Mouse (Mus musculus): Measurements from ENCODE around the gene Nynrin. TPM values are rescaled to one million over a fixed set of nuclear protein-coding genes. Genes with fewer than 3 reads are reported as not detected.
A peak's percentile ranks its signal among the peaks of the same experiment; 100 is the strongest.

Nynrin gene
- 41.4 and 41.7 TPM in 2 replicates for polyA plus RNA-seq (2016; fragmentation: Nextera tagmentation; extraction: Ambion mirVana)

DNA sequence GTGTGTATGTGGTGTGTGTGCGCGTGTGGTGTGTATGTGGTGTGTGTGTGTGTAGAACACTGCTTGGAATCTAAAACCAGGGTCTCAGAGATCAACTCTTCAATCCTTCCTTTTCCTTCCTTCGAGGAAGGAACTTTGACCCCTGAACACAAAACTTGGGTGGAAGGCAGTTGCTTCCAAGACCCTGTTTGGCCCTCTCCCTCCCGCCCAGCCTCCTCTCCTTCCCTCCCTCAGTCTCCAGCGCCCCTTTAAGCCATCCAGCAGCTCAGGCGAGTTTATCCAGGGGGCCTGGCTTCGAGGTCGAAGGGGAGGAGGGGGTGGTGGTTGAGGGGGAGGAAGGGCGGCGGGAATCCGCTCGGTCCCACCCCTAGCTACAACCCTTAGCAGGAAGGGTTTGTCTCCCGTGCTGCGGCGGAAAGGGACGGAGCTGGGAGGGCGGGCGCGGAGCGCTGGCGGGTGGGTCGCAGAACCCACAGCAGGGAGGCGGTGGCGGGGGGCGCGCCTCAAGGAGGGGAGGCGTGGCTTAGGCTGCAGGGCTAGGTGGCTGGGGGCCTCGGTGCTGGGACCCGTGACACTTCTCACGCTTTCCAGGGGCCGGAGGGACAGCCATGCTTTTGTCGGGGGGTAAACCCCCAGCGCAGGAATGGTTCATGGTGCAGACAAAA, at the start of gene Nynrin:
TSS of gene Nynrin (plus strand) at position 390 of the 665 bp plus-strand sequence.
- peak; percentile 87 for ATAC-seq (ENCODE audit: insufficient number of reproducible peaks, insufficient read depth, low FRiP score, low TSS enrichment)
- Histone ChIP-seq H3K9me3 (no peaks in the 10 kb centered on the region), H3K4me3 (peak within 1 kb of the TSS; percentile 74), H3K27me3 (no peaks in the 10 kb centered on the region), H3K9ac (peak within 1 kb of the TSS; percentile 84), H3K36me3 (peaks cover 8% of the 10 kb centered on the region; the same call in 1 of the 2 replicates), H3K4me1 (peaks cover 53% of the 10 kb centered on the region), H3K27ac (peak within 1 kb of the TSS; percentile 98), H3K4me2 (replicated peaks) (peak within 1 kb of the TSS; percentile 82)
- WGBS: 1% methylated on average over 32 of the region's 33 CpGs

DNA sequence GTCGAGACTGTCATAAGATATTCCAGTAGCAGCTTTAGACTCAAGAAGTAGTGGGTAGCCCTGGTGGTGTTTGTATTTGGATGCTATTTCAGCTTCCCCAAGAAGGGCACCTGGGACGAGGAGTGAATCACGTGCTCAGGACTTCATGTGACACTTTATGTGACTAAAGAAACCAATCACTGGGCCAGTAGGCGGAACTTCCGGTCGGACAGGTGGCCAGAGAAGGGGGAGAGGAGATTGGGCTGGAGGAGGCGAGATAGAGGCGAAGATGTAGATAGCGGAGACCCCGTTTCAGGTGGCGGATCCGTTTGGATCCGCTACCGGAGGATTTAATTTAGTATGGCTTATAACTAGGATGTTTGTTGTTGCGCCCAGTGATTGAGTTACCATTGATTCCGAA, 38.9 kb upstream of the Nynrin start:
- Histone ChIP-seq H3K36me3 (no peaks in the 10 kb centered on the region), H3K4me2 (replicated peaks) (peak overlapping the region; percentile 61), H3K4me1 (no peaks in the 10 kb centered on the region), H3K27ac (no peak overlapping the region), H3K27me3 (no peaks in the 10 kb centered on the region), H3K9ac (peak overlapping the region; percentile 31), H3K4me3 (peak overlapping the region; percentile 49), H3K9me3 (no peaks in the 10 kb centered on the region)
- ATAC-seq (ENCODE audit: insufficient number of reproducible peaks, insufficient read depth, low FRiP score, low TSS enrichment): peak; percentile 64; the same call in 1 of the 2 replicates
- WGBS: 25% methylated on average over 16 of the region's 16 CpGs

DNA sequence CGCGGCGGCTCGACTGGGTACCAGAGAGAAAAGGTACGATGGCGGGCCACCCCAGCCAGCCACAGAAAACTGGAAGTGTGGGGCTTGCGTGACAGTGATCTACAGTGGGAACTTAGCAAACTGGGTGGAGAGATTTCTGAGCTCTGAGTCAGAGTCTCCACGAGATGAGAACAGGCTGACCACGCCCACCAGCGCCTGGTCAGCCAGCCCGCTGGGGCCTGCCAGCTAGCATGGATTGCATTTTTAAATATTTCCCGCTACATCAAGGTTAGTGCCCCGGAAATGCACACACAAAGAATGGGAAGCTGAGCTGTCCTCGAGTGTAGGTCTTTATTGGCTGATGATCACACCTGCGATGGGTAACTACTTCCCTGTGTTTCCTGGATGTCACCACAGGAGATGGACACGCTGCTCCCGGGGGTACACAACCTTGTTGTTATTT, 38.5 kb upstream of the Nynrin start:
- ATAC-seq (ENCODE audit: insufficient number of reproducible peaks, insufficient read depth, low FRiP score, low TSS enrichment): no peak
- H3K27me3 ChIP-seq: no peaks in the 10 kb centered on the region
- H3K9ac ChIP-seq: peak overlapping the region; percentile 31
- H3K4me1 ChIP-seq: no peaks in the 10 kb centered on the region
- peak overlapping the region; percentile 49 for H3K4me3 ChIP-seq
- H3K4me2 ChIP-seq (replicated peaks): peak overlapping the region; percentile 61
- H3K9me3 ChIP-seq: no peaks in the 10 kb centered on the region
- WGBS: 23% methylated on average over 17 of the region's 17 CpGs
- no peaks in the 10 kb centered on the region for H3K36me3 ChIP-seq
- H3K27ac ChIP-seq: no peak overlapping the region

DNA sequence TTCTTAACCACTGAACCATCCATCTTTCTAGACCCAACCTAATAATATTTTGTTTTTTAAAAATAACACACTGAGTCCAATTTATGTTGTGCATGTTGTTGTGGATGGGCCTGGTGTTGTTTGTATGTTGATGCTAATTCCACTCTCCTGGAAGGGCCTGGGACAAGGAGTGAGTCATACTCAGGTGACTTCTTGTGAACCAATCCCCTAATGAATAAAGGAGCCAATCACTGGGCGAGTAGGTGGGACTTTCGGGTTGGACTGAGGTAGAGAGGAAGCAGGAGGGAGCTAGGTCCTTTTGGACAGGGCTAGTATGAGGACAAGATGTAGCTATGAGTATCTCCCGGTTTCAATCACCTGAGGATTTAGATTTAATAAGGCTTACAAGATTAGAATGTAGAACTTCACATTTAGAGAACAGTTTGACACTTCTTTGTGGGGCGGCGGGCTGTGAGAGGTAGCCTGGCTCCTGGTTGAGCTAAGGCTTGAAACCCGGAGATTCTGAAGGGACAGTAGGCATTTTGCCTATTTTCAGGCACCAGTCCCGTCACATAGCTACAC, 33.9 kb upstream of the Nynrin start:
- H3K4me1 ChIP-seq: 0 out of 2 replicates have a peak, but pooled peaks cover 4% of the 10 kb centered on the region
- no peaks in the 10 kb centered on the region for H3K27me3 ChIP-seq
- no peak overlapping the region for H3K4me3 ChIP-seq
- H3K4me2 ChIP-seq (replicated peaks): no peak overlapping the region
- H3K36me3 ChIP-seq: no peaks in the 10 kb centered on the region
- 84% methylated on average over 7 of the region's 7 CpGs for WGBS
- H3K9me3 ChIP-seq: no peaks in the 10 kb centered on the region
- no peak overlapping the region for H3K27ac ChIP-seq
- no peak overlapping the region for H3K9ac ChIP-seq
- ATAC-seq (ENCODE audit: insufficient number of reproducible peaks, insufficient read depth, low FRiP score, low TSS enrichment): no peak

DNA sequence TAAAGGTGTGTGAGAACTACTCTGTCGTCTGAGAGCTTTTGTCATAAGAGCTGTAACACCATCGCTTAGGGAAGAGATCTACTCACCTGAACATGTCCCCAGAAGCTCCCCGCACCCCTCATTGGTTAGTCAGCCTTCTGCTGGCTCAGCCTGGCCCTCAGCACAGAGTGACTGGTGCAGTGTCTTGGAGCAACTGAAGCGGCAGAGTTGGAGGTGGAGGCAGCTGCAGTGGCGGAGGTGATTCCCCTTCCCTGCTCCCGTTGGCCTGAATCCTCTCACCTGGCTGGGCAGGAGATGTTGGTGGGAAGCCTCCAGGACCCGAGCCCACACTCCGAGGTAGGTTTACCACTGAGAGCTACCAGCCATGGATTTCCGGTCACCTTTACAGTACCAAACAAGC, 33.2 kb upstream of the Nynrin start:
- no peak overlapping the region for H3K27ac ChIP-seq

DNA sequence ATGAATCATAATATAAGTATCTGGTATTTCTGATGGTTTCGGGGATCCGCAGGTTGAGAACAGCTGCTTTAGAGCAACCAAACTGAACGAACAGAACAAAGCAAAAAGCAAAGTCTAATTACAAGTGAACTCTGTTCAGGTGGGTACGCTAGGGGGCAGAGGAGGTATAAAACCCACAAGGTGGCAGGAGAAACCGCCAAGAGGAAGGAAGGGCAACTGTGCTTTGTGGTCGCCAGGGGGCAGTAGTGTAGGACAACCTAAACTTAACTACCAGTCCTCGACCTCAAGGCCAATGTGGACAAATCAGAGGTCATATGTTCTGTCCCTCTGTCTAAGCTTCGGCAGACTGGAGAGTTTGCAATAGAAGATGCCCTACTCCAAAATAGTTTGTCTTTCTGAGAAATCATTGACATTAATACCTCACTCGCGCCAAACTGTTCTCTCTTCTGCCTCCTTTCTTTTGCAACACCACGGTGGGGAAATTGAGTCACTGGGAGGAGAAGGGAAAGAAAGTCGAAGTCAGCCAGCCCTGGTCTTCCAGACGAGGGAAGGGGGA, 31.3 kb upstream of the Nynrin start:
- H3K4me3 ChIP-seq: peak overlapping the region; percentile 85
- H3K9ac ChIP-seq: no peak overlapping the region
- peaks cover 8% of the 10 kb centered on the region for H3K36me3 ChIP-seq
- H3K9me3 ChIP-seq: no peaks in the 10 kb centered on the region
- ATAC-seq (ENCODE audit: insufficient number of reproducible peaks, insufficient read depth, low FRiP score, low TSS enrichment): no peak
- 4% methylated on average over 13 of the region's 13 CpGs for WGBS
- H3K27me3 ChIP-seq: no peaks in the 10 kb centered on the region
- peak overlapping the region; percentile 98 for H3K4me2 ChIP-seq (replicated peaks)
- peaks cover 13% of the 10 kb centered on the region for H3K4me1 ChIP-seq
- peak overlapping the region; percentile 100 for H3K27ac ChIP-seq

More for the DNA sequence above, 33.2 kb upstream of the Nynrin start:
- Histone ChIP-seq H3K9me3 (no peaks in the 10 kb centered on the region), H3K4me3 (no peak overlapping the region), H3K4me2 (replicated peaks) (no peak overlapping the region), H3K27me3 (no peaks in the 10 kb centered on the region), H3K36me3 (no peaks in the 10 kb centered on the region), H3K4me1 (0 out of 2 replicates have a peak, but pooled peaks cover 4% of the 10 kb centered on the region), H3K9ac (no peak overlapping the region)
- no peak for ATAC-seq (ENCODE audit: insufficient number of reproducible peaks, insufficient read depth, low FRiP score, low TSS enrichment)
- 87% methylated on average over 9 of the region's 9 CpGs for WGBS

DNA sequence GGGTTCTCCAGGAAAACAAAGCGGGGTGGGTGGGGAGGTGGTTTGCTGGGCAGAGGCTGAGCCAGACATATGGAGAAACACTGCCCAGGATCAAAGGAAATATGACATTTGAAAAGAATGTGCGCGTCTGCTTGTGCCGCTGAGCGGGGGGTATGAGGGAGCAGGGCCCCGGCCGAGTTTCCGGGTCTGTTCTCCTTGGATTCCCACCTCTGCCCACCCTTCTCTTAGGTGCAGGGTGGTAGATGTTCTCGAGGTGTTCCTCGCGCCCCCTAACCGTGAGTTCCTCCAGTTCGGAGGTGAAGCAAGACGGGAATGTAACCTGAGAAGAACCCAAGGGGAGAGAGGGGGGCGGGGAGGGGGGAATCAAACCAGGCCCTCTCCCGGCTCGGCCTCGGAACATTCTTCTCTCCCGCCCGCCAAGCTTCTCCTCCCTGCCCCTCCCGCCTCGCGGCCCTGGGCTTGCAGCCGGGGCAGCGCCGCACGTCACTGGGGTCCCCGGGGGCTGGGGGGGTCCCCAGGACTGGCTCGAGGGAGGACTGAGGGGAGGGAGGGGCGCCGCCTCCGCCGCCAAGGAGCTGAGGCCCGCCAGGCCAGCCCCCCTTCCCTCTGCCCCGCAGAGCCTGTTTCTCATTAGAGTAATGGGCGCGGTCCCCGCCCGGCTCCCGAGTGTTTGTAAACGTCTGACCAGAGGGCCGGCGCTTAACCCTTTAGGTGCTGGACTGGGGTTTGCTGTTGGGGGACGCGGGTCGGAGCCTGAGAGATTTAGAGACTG, 30.6 kb upstream of the Nynrin start, which contains the start of gene Nfatc4:
TSS of gene Nfatc4 (plus strand) at position 154 of the 772 bp plus-strand sequence.
- Histone ChIP-seq H3K27ac (peak within 1 kb of the TSS; percentile 100), H3K36me3 (peaks cover 14% of the 10 kb centered on the region), H3K9ac (peak within 1 kb of the TSS; percentile 66), H3K4me3 (peak within 1 kb of the TSS; percentile 85), H3K27me3 (no peaks in the 10 kb centered on the region), H3K4me2 (replicated peaks) (peak within 1 kb of the TSS; percentile 98), H3K4me1 (peaks cover 20% of the 10 kb centered on the region), H3K9me3 (no peaks in the 10 kb centered on the region)
- ATAC-seq (ENCODE audit: insufficient number of reproducible peaks, insufficient read depth, low FRiP score, low TSS enrichment): peak; percentile 89
- WGBS: under 1% methylated on average over 38 of the region's 46 CpGs

DNA sequence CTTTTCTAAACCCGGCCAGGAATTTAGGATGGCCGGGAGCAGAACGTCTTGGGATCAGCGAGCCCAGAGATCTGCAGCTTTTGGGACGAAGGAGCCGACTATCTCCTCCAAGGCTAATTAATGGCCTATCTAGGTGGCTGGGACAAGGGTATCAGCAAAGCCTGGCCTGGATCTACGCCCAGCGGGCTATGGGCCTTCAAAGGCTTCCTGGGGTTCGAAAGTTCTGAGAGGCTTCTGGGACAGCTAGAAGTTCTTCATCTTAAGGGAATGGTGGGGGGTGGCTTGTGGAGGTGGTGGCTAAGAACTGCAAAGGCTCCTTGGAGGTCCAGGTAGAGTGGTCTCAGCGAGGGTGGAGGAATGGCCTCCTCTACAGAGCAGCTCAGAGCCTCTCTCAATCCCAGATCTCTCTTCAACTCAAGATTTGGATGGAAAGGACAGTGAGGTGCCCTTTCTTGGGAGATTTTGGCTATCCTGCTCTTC, 29.8 kb upstream of the Nynrin start:
- Histone ChIP-seq H3K4me3 (peak overlapping the region; percentile 85), H3K9ac (peak overlapping the region; percentile 66), H3K27ac (peak overlapping the region; percentile 100), H3K9me3 (no peaks in the 10 kb centered on the region), H3K27me3 (no peaks in the 10 kb centered on the region), H3K4me1 (peaks cover 28% of the 10 kb centered on the region), H3K4me2 (replicated peaks) (peak overlapping the region; percentile 98), H3K36me3 (peaks cover 23% of the 10 kb centered on the region)
- 1% methylated on average over 10 of the region's 10 CpGs for WGBS
- ATAC-seq (ENCODE audit: insufficient number of reproducible peaks, insufficient read depth, low FRiP score, low TSS enrichment): no peak

DNA sequence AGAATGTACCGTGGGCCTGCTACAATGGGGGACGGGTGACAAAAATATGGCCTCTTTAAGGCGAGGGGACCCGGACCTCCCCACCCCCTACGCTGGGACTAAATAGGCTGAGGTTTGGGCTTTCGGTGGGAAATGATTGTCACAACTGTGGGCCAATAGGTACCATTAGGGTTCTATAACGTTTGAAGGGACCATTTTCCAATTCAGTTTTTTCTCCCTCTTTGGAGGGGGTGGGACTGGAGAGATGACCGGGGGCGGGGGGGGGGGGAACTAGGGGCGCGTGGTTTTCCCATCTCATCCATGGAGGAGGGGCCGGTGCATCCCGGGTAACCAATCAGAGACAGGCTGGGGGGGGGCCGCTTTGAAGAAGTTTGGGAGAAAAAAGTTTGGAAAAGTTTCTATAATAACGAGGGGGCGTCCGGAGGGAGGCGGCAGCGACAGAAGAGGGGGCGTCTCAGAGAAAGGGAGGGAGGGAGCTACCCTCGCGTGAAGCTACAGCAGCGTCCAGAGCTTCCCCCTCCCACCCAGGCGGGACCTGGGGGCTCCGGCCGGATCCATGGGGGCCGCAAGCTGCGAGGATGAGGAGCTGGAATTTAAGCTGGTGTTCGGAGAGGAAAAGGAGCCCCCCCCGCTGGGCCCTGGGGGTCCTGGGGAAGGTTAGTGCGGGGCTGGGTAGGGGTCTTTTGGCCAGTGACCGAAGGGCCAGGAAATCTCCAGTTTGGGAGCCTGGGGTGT, 29.2 kb upstream of the Nynrin start:
- ATAC-seq (ENCODE audit: insufficient number of reproducible peaks, insufficient read depth, low FRiP score, low TSS enrichment): no peak
- Histone ChIP-seq H3K4me3 (peak overlapping the region; percentile 85), H3K36me3 (peaks cover 29% of the 10 kb centered on the region), H3K4me2 (replicated peaks) (peak overlapping the region; percentile 98), H3K27me3 (no peaks in the 10 kb centered on the region), H3K4me1 (peaks cover 34% of the 10 kb centered on the region), H3K9me3 (no peaks in the 10 kb centered on the region), H3K27ac (peak overlapping the region; percentile 100), H3K9ac (peak overlapping the region; percentile 93)
- WGBS: 1% methylated on average over 31 of the region's 32 CpGs

DNA sequence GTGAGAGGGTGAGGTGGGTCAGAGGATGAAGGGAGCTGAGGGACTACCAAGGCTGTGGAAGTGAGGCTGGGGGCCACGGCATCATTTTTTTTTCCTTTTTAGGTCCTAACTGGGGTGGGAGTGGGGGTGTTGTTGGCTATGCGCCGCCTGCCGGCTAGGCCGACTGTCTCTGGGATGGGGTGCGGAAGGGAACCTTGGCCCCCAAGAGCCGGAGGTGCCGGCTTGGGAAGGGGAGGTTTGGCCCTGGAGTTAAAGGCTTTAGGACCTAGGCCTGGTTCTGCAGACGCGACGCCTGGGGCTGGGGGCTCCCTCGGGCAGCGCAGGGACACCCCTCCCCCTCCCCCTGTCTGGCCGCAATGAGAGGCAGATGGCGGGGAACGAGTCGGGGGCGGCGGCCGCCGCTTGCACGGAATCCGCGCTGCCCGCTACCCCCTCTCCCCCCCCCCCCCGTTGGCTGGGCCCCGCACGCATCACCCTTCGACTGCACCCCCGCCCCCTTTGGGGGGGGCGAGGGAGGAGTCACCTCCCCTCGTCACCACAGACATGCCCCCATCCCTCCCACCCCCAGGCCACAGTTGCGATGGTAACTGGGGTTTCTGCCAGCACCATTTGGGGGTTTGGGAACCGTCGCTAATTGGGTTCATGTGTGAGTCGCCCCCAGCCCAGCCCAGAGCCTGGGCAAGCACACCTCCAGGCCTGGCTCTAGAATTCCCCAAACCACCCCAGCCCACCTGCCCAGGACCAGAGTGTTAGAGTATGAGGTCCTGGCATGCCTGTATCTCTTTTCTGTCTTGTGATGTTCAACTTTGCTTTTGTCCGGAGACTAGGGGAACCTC, 28.4 kb upstream of the Nynrin start:
- Histone ChIP-seq H3K36me3 (peaks cover 37% of the 10 kb centered on the region), H3K27me3 (no peaks in the 10 kb centered on the region), H3K4me2 (replicated peaks) (peak overlapping the region; percentile 98), H3K9me3 (no peaks in the 10 kb centered on the region), H3K4me1 (peaks cover 40% of the 10 kb centered on the region), H3K9ac (peak overlapping the region; percentile 93), H3K4me3 (peak overlapping the region; percentile 85), H3K27ac (peak overlapping the region; percentile 100)
- no peak for ATAC-seq (ENCODE audit: insufficient number of reproducible peaks, insufficient read depth, low FRiP score, low TSS enrichment)
- WGBS: under 1% methylated on average over 20 of the region's 37 CpGs

Data from embryonic facial prominence, embryonic 12.5 days (tissue).